Mouse (Mus musculus): ENCODE data around the gene Xylt1. TPM values are rescaled to one million over a fixed set of nuclear protein-coding genes. Genes with fewer than 3 reads are reported as not detected.

Gene Xylt1
- polyA plus RNA-seq, 1 experiment from 2014 or later, result 2.1 TPM

GRCm38 (mm10) chr7:117553228-117553627 is 172.4 kb downstream of the Xylt1 start:
- Histone ChIP-seq H3K9ac (ENCODE audit: low read depth, low read length) (no peak overlapping the region), H3K4me1 (replicated peaks; ENCODE audit: control insufficient read depth, insufficient read depth, low read length) (no peaks in the 10 kb centered on the region), H3K4me2 (replicated peaks; ENCODE audit: low read depth, low read length) (no peak overlapping the region), H3K4me3 (ENCODE audit: low read depth, low read length) (no peak overlapping the region), H3K9me3 (ENCODE audit: control insufficient read depth, low read length) (no peaks in the 10 kb centered on the region), H3K27me3 (ENCODE audit: control insufficient read depth, insufficient read depth, low read length) (no peaks in the 10 kb centered on the region), H3K27ac (ENCODE audit: low read depth, low read length) (no peak overlapping the region), H3K36me3 (ENCODE audit: control insufficient read depth, insufficient read depth, low read length) (no peaks in the 10 kb centered on the region)
- ATAC-seq (ENCODE audit: low FRiP score), result peak; percentile 33; the same call in 1 of the 2 replicates
- peak; percentile 34 for DNase-seq (ENCODE audit: low spot score)
- 51% methylated on average over 12 of the region's 12 CpGs for WGBS

GRCm38 (mm10) chr7:117555735-117556134 is 175.0 kb downstream of the Xylt1 start:
- DNase-seq (ENCODE audit: low spot score) (no peak), ATAC-seq (ENCODE audit: low FRiP score) (no peak)
- Histone ChIP-seq H3K4me3 (ENCODE audit: low read depth, low read length) (no peak overlapping the region), H3K4me2 (replicated peaks; ENCODE audit: low read depth, low read length) (no peak overlapping the region), H3K9ac (ENCODE audit: low read depth, low read length) (no peak overlapping the region), H3K27ac (ENCODE audit: low read depth, low read length) (no peak overlapping the region), H3K4me1 (replicated peaks; ENCODE audit: control insufficient read depth, insufficient read depth, low read length) (no peaks in the 10 kb centered on the region), H3K27me3 (ENCODE audit: control insufficient read depth, insufficient read depth, low read length) (no peaks in the 10 kb centered on the region), H3K36me3 (ENCODE audit: control insufficient read depth, insufficient read depth, low read length) (no peaks in the 10 kb centered on the region), H3K9me3 (ENCODE audit: control insufficient read depth, low read length) (no peaks in the 10 kb centered on the region)
- WGBS, result 55% methylated on average over 2 of the region's 2 CpGs

GRCm38 (mm10) chr7:117558166-117558565 is 177.4 kb downstream of the Xylt1 start:
- H3K27me3 ChIP-seq (ENCODE audit: control insufficient read depth, insufficient read depth, low read length), result no peaks in the 10 kb centered on the region
- 76% methylated on average over 2 of the region's 2 CpGs for WGBS
- H3K9me3 ChIP-seq (ENCODE audit: control insufficient read depth, low read length), result no peaks in the 10 kb centered on the region
- no peak overlapping the region for H3K4me2 ChIP-seq (replicated peaks; ENCODE audit: low read depth, low read length)
- DNase-seq (ENCODE audit: low spot score) (no peak), ATAC-seq (ENCODE audit: low FRiP score) (no peak)
- H3K27ac ChIP-seq (ENCODE audit: low read depth, low read length), result no peak overlapping the region
- no peaks in the 10 kb centered on the region for H3K36me3 ChIP-seq (ENCODE audit: control insufficient read depth, insufficient read depth, low read length)
- H3K4me3 ChIP-seq (ENCODE audit: low read depth, low read length), result no peak overlapping the region
- no peaks in the 10 kb centered on the region for H3K4me1 ChIP-seq (replicated peaks; ENCODE audit: control insufficient read depth, insufficient read depth, low read length)
- no peak overlapping the region for H3K9ac ChIP-seq (ENCODE audit: low read depth, low read length)

GRCm38 (mm10) chr7:117559051-117559450 is 178.3 kb downstream of the Xylt1 start:
- Histone ChIP-seq H3K27me3 (ENCODE audit: control insufficient read depth, insufficient read depth, low read length) (no peaks in the 10 kb centered on the region), H3K4me3 (ENCODE audit: low read depth, low read length) (no peak overlapping the region), H3K4me2 (replicated peaks; ENCODE audit: low read depth, low read length) (no peak overlapping the region), H3K4me1 (replicated peaks; ENCODE audit: control insufficient read depth, insufficient read depth, low read length) (no peaks in the 10 kb centered on the region), H3K9ac (ENCODE audit: low read depth, low read length) (no peak overlapping the region), H3K27ac (ENCODE audit: low read depth, low read length) (no peak overlapping the region), H3K36me3 (ENCODE audit: control insufficient read depth, insufficient read depth, low read length) (no peaks in the 10 kb centered on the region), H3K9me3 (ENCODE audit: control insufficient read depth, low read length) (no peaks in the 10 kb centered on the region)
- no peak for DNase-seq (ENCODE audit: low spot score)
- 82% methylated on average over 3 of the region's 3 CpGs for WGBS
- ATAC-seq (ENCODE audit: low FRiP score), result no peak

DNA sequence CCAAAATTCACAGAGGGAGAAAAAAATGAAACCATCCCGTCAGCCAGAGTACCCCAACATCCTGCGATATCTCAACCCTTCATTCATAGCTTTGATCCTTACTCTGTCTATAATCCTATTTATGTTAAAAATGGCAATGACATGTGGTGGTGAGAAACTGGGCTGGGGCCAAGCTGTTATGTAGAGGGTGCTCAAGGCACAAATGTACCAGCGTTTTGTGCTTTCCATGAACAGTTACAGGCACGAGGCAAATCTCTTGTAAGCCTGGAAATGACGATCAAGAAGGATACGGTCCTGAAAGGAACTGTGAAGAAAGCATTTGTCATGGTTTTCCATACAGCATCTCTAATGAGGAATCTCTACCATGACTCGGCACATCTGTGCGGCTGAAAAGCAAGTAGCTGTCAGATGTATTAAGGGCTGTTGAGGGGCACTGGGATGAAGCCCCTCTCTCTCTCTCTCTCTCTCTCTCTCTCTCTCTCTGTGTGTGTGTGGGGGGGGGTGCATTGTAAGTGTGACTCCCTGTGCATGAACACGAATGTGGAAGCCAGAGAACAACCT is 183.2 kb downstream of the Xylt1 start:
- no peak overlapping the region for H3K4me3 ChIP-seq (ENCODE audit: low read depth, low read length)
- 54% methylated on average over 9 of the region's 9 CpGs for WGBS
- no peak overlapping the region for H3K27ac ChIP-seq (ENCODE audit: low read depth, low read length)
- H3K4me2 ChIP-seq (replicated peaks; ENCODE audit: low read depth, low read length), result no peak overlapping the region
- no peaks in the 10 kb centered on the region for H3K36me3 ChIP-seq (ENCODE audit: control insufficient read depth, insufficient read depth, low read length)
- no peaks in the 10 kb centered on the region for H3K9me3 ChIP-seq (ENCODE audit: control insufficient read depth, low read length)
- DNase-seq (ENCODE audit: low spot score), result peak; percentile 62
- H3K9ac ChIP-seq (ENCODE audit: low read depth, low read length), result no peak overlapping the region
- H3K27me3 ChIP-seq (ENCODE audit: control insufficient read depth, insufficient read depth, low read length), result no peaks in the 10 kb centered on the region
- H3K4me1 ChIP-seq (replicated peaks; ENCODE audit: control insufficient read depth, insufficient read depth, low read length), result no peaks in the 10 kb centered on the region
- peak; percentile 82 for ATAC-seq (ENCODE audit: low FRiP score)

DNA sequence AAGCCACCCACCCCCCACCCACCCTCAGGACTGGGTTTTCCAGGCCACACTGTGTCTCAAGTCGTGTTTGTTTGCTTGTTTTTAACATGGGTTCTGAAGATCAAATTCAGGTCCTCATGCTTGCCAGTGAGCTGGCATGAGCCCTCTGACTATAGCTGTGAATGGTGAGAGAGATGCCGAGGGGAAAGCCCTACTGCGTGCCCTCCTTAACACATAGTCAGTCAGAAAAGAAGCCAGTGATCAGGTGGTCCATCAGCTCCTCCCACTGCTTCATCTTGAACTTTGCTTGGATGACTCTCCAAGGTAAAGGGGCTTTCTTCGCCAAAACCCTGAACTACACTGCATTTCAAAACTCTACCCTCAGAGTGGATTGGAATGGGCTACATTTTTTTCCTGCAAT is 183.8 kb downstream of the Xylt1 start:
- no peak for ATAC-seq (ENCODE audit: low FRiP score)
- no peaks in the 10 kb centered on the region for H3K27me3 ChIP-seq (ENCODE audit: control insufficient read depth, insufficient read depth, low read length)

DNA sequence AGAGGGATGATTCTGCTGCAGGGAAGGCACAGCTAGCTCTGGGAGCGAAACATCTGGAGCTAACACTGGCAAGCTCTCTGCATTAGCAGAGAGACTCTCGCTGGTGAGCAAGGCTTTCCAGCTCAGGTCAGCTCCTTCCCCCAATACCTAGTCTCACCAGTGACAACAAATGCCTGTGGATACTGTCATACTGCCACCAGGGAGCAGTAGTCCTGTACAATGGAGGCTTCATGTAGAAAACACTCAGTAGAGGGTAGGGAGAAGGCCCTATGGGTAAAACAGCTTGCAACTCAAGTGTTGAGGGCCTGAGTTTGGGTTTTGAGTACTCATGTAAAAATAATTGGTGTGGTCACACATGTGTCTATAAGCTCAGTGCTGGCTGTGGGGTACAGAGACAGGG is 185.3 kb downstream of the Xylt1 start:
- Histone ChIP-seq H3K4me1 (replicated peaks; ENCODE audit: control insufficient read depth, insufficient read depth, low read length) (no peaks in the 10 kb centered on the region), H3K9ac (ENCODE audit: low read depth, low read length) (no peak overlapping the region), H3K4me2 (replicated peaks; ENCODE audit: low read depth, low read length) (no peak overlapping the region), H3K9me3 (ENCODE audit: control insufficient read depth, low read length) (no peaks in the 10 kb centered on the region), H3K27ac (ENCODE audit: low read depth, low read length) (no peak overlapping the region), H3K4me3 (ENCODE audit: low read depth, low read length) (no peak overlapping the region), H3K27me3 (ENCODE audit: control insufficient read depth, insufficient read depth, low read length) (no peaks in the 10 kb centered on the region), H3K36me3 (ENCODE audit: control insufficient read depth, insufficient read depth, low read length) (no peaks in the 10 kb centered on the region)
- DNase-seq (ENCODE audit: low spot score), result peak; percentile 17
- no peak for ATAC-seq (ENCODE audit: low FRiP score)
- WGBS, result 79% methylated on average over 2 of the region's 2 CpGs

More for the DNA sequence above, 183.8 kb downstream of the Xylt1 start:
- Histone ChIP-seq H3K36me3 (ENCODE audit: control insufficient read depth, insufficient read depth, low read length) (no peaks in the 10 kb centered on the region), H3K4me1 (replicated peaks; ENCODE audit: control insufficient read depth, insufficient read depth, low read length) (no peaks in the 10 kb centered on the region), H3K27ac (ENCODE audit: low read depth, low read length) (no peak overlapping the region), H3K4me3 (ENCODE audit: low read depth, low read length) (no peak overlapping the region), H3K9ac (ENCODE audit: low read depth, low read length) (no peak overlapping the region), H3K4me2 (replicated peaks; ENCODE audit: low read depth, low read length) (no peak overlapping the region), H3K9me3 (ENCODE audit: control insufficient read depth, low read length) (no peaks in the 10 kb centered on the region)
- WGBS, result 85% methylated on average over 4 of the region's 4 CpGs
- no peak for DNase-seq (ENCODE audit: low spot score)

GRCm38 (mm10) chr7:117566833-117567232 is 186.1 kb downstream of the Xylt1 start:
- Histone ChIP-seq H3K4me3 (ENCODE audit: low read depth, low read length) (no peak overlapping the region), H3K27me3 (ENCODE audit: control insufficient read depth, insufficient read depth, low read length) (no peaks in the 10 kb centered on the region), H3K27ac (ENCODE audit: low read depth, low read length) (no peak overlapping the region), H3K36me3 (ENCODE audit: control insufficient read depth, insufficient read depth, low read length) (no peaks in the 10 kb centered on the region), H3K9ac (ENCODE audit: low read depth, low read length) (no peak overlapping the region), H3K9me3 (ENCODE audit: control insufficient read depth, low read length) (no peaks in the 10 kb centered on the region), H3K4me1 (replicated peaks; ENCODE audit: control insufficient read depth, insufficient read depth, low read length) (no peaks in the 10 kb centered on the region), H3K4me2 (replicated peaks; ENCODE audit: low read depth, low read length) (no peak overlapping the region)
- WGBS, result 94% methylated on average over 1 of the region's 1 CpGs
- ATAC-seq (ENCODE audit: low FRiP score) (no peak), DNase-seq (ENCODE audit: low spot score) (no peak)

GRCm38 (mm10) chr7:117567252-117567651 is 186.5 kb downstream of the Xylt1 start:
- H3K27me3 ChIP-seq (ENCODE audit: control insufficient read depth, insufficient read depth, low read length), result no peaks in the 10 kb centered on the region
- no peak overlapping the region for H3K4me3 ChIP-seq (ENCODE audit: low read depth, low read length)
- ATAC-seq (ENCODE audit: low FRiP score) (no peak), DNase-seq (ENCODE audit: low spot score) (no peak)
- no peaks in the 10 kb centered on the region for H3K4me1 ChIP-seq (replicated peaks; ENCODE audit: control insufficient read depth, insufficient read depth, low read length)
- H3K36me3 ChIP-seq (ENCODE audit: control insufficient read depth, insufficient read depth, low read length), result no peaks in the 10 kb centered on the region
- H3K9ac ChIP-seq (ENCODE audit: low read depth, low read length), result no peak overlapping the region
- WGBS, result 77% methylated on average over 5 of the region's 5 CpGs
- H3K4me2 ChIP-seq (replicated peaks; ENCODE audit: low read depth, low read length), result no peak overlapping the region
- no peak overlapping the region for H3K27ac ChIP-seq (ENCODE audit: low read depth, low read length)
- H3K9me3 ChIP-seq (ENCODE audit: control insufficient read depth, low read length), result no peaks in the 10 kb centered on the region

All from hindbrain, embryonic 11.5 days (tissue).